Mouse (Mus musculus) C2C12 (cell line): ENCODE measurements around the gene Kifc5b. TPM values are rescaled to one million over a fixed set of nuclear protein-coding genes. Genes with fewer than 3 reads are reported as not detected.
A peak's percentile ranks its signal among the peaks of the same experiment; 100 is the strongest.

ENCODE experiments used
- H3K27me3 ChIP-seq: one replicate; pipeline ENCODE4 v1.6.1; 2011; ENCODE audit not compliant: control insufficient read depth, insufficient read depth, insufficient read length
- H3K36me3 ChIP-seq: one replicate; pipeline ENCODE4 v1.6.1; 2011; ENCODE audit not compliant: control insufficient read depth, insufficient read depth
- H3K4me3 ChIP-seq: one replicate; pipeline ENCODE4 v1.5.1; 2011; ENCODE audit warnings: mild to moderate bottlenecking, control low read depth; ENCODE audit not compliant: poor library complexity, insufficient read depth, severe bottlenecking
- H3K79me2 ChIP-seq: one replicate; pipeline ENCODE4 v1.6.1; 2011; ENCODE audit not compliant: control insufficient read depth, insufficient read depth
- H3K79me3 ChIP-seq: one replicate; pipeline ENCODE4 v1.6.1; 2011; ENCODE audit warnings: low read depth, control low read depth
- H3ac ChIP-seq: one replicate; pipeline ENCODE3; 2011; ENCODE audit warnings: low read depth; ENCODE audit not compliant: control insufficient read depth, insufficient read length
- CEBPB ChIP-seq: IDR thresholded peaks from one replicate; pipeline ENCODE4 v1.6.1; 2011; ENCODE audit warnings: low read depth, mild to moderate bottlenecking, control low read depth, moderate library complexity
- CTCF ChIP-seq: IDR thresholded peaks from one replicate; pipeline ENCODE4 v1.5.1; 2011; ENCODE audit not compliant: control insufficient read depth, insufficient read depth, insufficient read length
- FOSL1 ChIP-seq: IDR thresholded peaks from one replicate; pipeline ENCODE4 v1.8.0; 2011; ENCODE audit warnings: mild to moderate bottlenecking, low read length; ENCODE audit not compliant: poor library complexity, insufficient read depth, severe bottlenecking
- MAX ChIP-seq: IDR thresholded peaks from one replicate; pipeline ENCODE4 v1.6.1; 2011; ENCODE audit warnings: mild to moderate bottlenecking, control low read depth
- MYOD1 ChIP-seq: IDR thresholded peaks from one replicate; pipeline ENCODE4 v1.6.1; 2011; ENCODE audit warnings: low read depth; ENCODE audit not compliant: control insufficient read depth, insufficient read length
- MYOG ChIP-seq: IDR thresholded peaks from one replicate; pipeline ENCODE4 v1.6.1; 2011; ENCODE audit not compliant: control insufficient read depth, insufficient read length; ENCODE audit errors: extremely low read depth
- USF1 ChIP-seq: IDR thresholded peaks from one replicate; pipeline ENCODE4 v1.6.1; 2011; ENCODE audit warnings: low read depth, mild to moderate bottlenecking, control low read depth, moderate library complexity
- polyA plus RNA-seq: library from polyadenylated mRNA; unstranded; fragments of >200 nt; fragmentation: generic; extraction: Trizol; gene quantifications from one replicate; pipeline ENCODE4 v1.2.1, GENCODE M21; 2012; ENCODE audit warnings: missing spikeins

Gene Kifc5b
- polyA plus RNA-seq, 1 experiment, result 30.9 TPM

DNA sequence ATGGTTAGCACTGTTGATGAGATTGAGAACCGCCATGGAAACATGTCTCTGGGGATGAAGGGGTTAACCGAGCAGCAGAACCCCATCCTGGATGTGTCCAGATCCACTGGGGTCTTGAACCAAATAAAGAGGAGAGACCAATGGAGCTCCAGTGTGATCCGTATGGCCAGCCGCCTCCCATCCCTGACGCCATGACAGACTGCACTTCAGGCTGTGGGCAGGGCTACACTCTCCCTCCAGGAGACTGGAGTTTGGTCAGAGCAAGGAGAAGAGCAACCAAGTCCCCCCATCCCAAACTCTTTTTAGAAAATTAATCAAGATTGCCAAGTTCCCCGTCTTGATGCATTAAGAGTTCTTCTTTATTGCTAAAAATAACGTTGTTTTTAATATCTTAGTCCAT, 39.0 kb upstream of the Kifc5b start:
- no peaks in the 10 kb centered on the region for H3K27me3 ChIP-seq
- H3K79me2 ChIP-seq, result no peaks in the 10 kb centered on the region
- H3K79me3 ChIP-seq, result peaks cover 5% of the 10 kb centered on the region
- no peaks in the 10 kb centered on the region for H3K36me3 ChIP-seq
- no peak overlapping the region for H3K4me3 ChIP-seq
- no peak overlapping the region for H3ac ChIP-seq
- TF ChIP-seq MYOG (no peak), CEBPB (no peak)

DNA sequence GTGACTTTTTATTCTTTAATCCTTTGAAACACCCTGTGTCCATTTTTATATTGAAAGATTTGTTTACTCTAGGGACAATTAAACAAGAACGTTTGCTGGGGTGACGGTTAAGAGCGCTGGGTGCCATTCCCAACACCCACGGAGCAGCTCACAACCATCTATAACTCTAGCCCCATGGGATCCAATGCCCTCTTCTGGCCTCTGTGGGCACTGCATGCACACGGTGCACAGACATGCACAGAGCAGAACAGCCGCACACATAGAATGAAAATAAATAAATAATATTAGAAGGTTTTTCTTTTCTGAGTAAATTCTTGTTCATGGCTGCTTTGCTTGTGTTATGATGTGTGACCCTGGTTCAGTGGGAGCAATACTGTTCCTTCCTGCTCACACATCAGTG, 37.7 kb upstream of the Kifc5b start:
- H3K79me2 ChIP-seq, result peaks cover 11% of the 10 kb centered on the region
- H3K4me3 ChIP-seq, result no peak overlapping the region
- H3K79me3 ChIP-seq, result peaks cover 8% of the 10 kb centered on the region
- H3K36me3 ChIP-seq, result no peaks in the 10 kb centered on the region
- TF ChIP-seq MYOD1 (no peak), MAX (no peak), CEBPB (no peak), CTCF (no peak), MYOG (no peak), USF1 (no peak), FOSL1 (no peak)
- H3ac ChIP-seq, result no peak overlapping the region
- H3K27me3 ChIP-seq, result no peaks in the 10 kb centered on the region

DNA sequence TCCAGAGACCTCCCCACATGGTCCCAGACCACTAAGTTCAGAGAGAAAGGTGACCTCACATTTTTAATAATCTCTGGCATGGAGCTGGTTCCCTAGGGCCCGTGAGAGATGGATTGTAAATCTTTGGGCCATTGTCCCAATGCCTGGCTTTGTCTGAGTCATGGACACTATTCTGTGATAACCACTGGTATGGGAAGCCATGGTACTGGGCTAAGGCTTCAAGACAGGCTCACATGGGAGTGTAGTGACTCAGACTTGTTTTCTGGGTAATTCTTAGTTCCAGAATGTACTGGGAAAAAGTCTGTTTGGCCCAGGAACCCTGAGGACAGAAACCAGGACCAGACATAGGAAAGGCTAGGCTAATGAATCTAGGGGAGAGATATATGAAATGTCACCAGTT, 34.2 kb upstream of the Kifc5b start:
- H3K27me3 ChIP-seq, result no peaks in the 10 kb centered on the region
- H3K79me2 ChIP-seq, result peaks cover 17% of the 10 kb centered on the region
- peaks cover 5% of the 10 kb centered on the region for H3K79me3 ChIP-seq
- no peak for TF ChIP-seq MAX
- TF ChIP-seq MYOD1, result no peak
- TF ChIP-seq USF1, result no peak
- no peak for TF ChIP-seq CEBPB
- no peak for TF ChIP-seq MYOG
- TF ChIP-seq CTCF, result no peak
- TF ChIP-seq FOSL1, result no peak
- H3K36me3 ChIP-seq, result no peaks in the 10 kb centered on the region
- H3K4me3 ChIP-seq, result no peak overlapping the region
- no peak overlapping the region for H3ac ChIP-seq

DNA sequence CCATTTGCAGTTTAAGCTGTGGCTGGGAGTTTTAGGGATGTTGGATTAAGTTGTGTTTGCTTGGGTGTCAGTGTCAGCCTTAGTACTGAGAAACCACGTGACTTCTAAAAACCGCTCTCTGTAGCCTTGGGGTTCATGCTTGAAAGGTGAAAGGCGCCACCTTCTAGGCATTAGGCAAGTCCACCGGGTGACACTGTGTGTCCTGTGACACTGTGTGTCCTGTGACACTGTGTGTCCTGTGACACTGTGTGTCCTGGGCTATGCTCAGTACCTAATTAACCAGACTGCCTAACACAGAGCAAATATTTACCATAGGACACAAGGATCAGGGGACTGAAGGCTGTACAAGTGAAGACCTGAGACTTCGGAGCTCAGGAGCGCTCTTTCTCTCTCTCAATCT, 33.3 kb upstream of the Kifc5b start:
- H3K4me3 ChIP-seq, result no peak overlapping the region
- H3ac ChIP-seq, result no peak overlapping the region
- TF ChIP-seq MAX, result no peak
- TF ChIP-seq USF1, result no peak
- TF ChIP-seq CTCF, result no peak
- no peak for TF ChIP-seq MYOG
- no peak for TF ChIP-seq MYOD1
- TF ChIP-seq CEBPB, result no peak
- no peak for TF ChIP-seq FOSL1
- H3K79me3 ChIP-seq, result peaks cover 5% of the 10 kb centered on the region
- H3K27me3 ChIP-seq, result no peaks in the 10 kb centered on the region
- peaks cover 17% of the 10 kb centered on the region for H3K79me2 ChIP-seq
- H3K36me3 ChIP-seq, result no peaks in the 10 kb centered on the region

GRCm38 (mm10) chr17:26884995-26885926, 31.6 kb upstream of the Kifc5b start:
- Histone ChIP-seq H3K79me3 (peaks cover 5% of the 10 kb centered on the region), H3ac (peak overlapping the region; percentile 86), H3K4me3 (peak overlapping the region; percentile 42), H3K27me3 (no peaks in the 10 kb centered on the region), H3K79me2 (peaks cover 17% of the 10 kb centered on the region), H3K36me3 (no peaks in the 10 kb centered on the region)
- TF ChIP-seq USF1 (peak; percentile 1), MAX (no peak), CTCF (peak; percentile 68), CEBPB (peak; percentile 54)
